Mouse (Mus musculus): ENCODE data around the gene Jade2. TPM values are rescaled to one million over a fixed set of nuclear protein-coding genes. Genes with fewer than 3 reads are reported as not detected.

Jade2 gene
- polyA plus RNA-seq, 1 experiment from 2014 or later, result 0.34 TPM

DNA sequence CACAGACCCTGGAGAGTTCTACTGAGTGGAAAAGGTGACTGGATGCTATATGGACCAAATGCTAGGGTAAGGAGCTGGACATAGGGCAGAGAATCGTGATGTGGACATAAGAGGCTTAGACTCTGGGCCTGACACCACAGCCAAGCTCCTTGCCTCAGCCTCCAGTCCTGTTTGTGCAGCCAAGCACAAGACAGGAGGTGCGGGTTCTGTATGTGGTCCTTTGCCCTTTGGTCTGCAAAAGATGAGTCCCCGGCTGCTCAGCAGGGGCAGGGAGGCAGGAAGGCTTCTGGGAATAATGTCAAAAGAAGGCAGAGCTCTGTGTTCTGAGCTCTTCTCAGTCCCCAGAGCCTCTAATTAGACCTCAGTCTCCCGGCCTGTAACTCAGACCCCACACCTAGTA is 38.6 kb downstream of the Jade2 start:
- ATAC-seq (ENCODE audit: low FRiP score) (no peak), DNase-seq (ENCODE audit: low spot score) (no peak)
- Histone ChIP-seq H3K36me3 (ENCODE audit: control insufficient read depth, insufficient read depth, low read length) (no peaks in the 10 kb centered on the region), H3K4me2 (replicated peaks; ENCODE audit: low read depth, low read length) (no peak overlapping the region), H3K9me3 (ENCODE audit: control insufficient read depth, low read length) (no peaks in the 10 kb centered on the region), H3K4me1 (replicated peaks; ENCODE audit: control insufficient read depth, insufficient read depth, low read length) (no peaks in the 10 kb centered on the region), H3K4me3 (ENCODE audit: low read depth, low read length) (no peak overlapping the region), H3K27me3 (ENCODE audit: control insufficient read depth, insufficient read depth, low read length) (no peaks in the 10 kb centered on the region), H3K9ac (ENCODE audit: low read depth, low read length) (no peak overlapping the region), H3K27ac (ENCODE audit: low read depth, low read length) (no peak overlapping the region)
- WGBS, result 87% methylated on average over 4 of the region's 4 CpGs

DNA sequence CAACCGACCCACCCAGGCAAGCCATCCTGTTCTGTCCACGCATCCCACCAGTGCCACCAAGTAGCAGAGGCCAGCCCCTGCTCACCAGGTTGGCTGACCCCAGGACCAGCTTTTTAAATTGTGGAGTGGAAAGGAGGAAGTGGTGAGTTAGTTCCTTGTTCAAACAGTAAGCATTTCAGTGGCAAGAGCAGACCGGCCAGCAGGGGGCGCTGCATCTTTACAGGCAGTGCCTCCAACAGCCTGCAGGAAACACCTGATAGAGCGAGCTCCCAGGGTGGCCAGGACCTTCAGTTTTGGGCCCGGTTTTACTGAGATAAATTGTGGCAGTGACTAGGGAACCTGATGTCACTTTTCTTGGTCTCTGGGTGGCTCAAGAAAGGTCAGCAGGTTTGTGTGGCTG is 39.7 kb downstream of the Jade2 start:
- H3K36me3 ChIP-seq (ENCODE audit: control insufficient read depth, insufficient read depth, low read length), result no peaks in the 10 kb centered on the region
- no peak overlapping the region for H3K9ac ChIP-seq (ENCODE audit: low read depth, low read length)
- 34% methylated on average over 6 of the region's 6 CpGs for WGBS
- DNase-seq (ENCODE audit: low spot score) (peak; percentile 91), ATAC-seq (ENCODE audit: low FRiP score) (0 out of 2 replicates have a peak, but pooled peaks have one; percentile 14)
- no peaks in the 10 kb centered on the region for H3K27me3 ChIP-seq (ENCODE audit: control insufficient read depth, insufficient read depth, low read length)
- H3K4me2 ChIP-seq (replicated peaks; ENCODE audit: low read depth, low read length), result no peak overlapping the region
- H3K9me3 ChIP-seq (ENCODE audit: control insufficient read depth, low read length), result no peaks in the 10 kb centered on the region
- H3K4me1 ChIP-seq (replicated peaks; ENCODE audit: control insufficient read depth, insufficient read depth, low read length), result no peaks in the 10 kb centered on the region
- no peak overlapping the region for H3K27ac ChIP-seq (ENCODE audit: low read depth, low read length)
- H3K4me3 ChIP-seq (ENCODE audit: low read depth, low read length), result no peak overlapping the region

DNA sequence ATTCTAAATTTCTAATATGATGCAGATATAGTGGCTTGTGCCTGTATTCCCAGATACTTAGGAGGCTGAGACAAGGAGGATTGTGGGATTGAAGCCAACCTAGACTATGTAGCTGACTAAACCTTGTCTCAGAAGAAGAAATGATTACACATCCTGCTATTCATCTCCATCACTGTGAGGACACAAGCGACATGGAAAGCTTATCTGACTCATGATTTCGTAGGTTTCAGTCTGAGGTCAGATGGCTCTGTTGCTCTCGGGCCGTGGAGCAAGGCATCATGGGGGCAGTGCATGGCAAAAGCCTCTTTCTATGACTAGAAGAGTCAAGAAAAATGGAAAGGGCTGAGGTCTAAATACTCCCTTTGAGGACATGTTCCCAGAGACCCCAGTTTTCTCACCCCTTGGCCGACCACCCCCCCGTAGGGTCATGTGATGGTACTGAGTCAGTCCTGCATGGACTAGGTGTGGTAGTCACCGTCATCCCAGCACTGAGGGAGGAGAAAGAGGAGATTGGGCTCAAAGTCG is 45.4 kb downstream of the Jade2 start:
- WGBS, result 89% methylated on average over 8 of the region's 8 CpGs
- no peak overlapping the region for H3K27ac ChIP-seq (ENCODE audit: low read depth, low read length)
- no peak for DNase-seq (ENCODE audit: low spot score)
- no peak overlapping the region for H3K4me2 ChIP-seq (replicated peaks; ENCODE audit: low read depth, low read length)
- H3K4me3 ChIP-seq (ENCODE audit: low read depth, low read length), result no peak overlapping the region
- H3K27me3 ChIP-seq (ENCODE audit: control insufficient read depth, insufficient read depth, low read length), result no peaks in the 10 kb centered on the region
- no peaks in the 10 kb centered on the region for H3K9me3 ChIP-seq (ENCODE audit: control insufficient read depth, low read length)
- no peaks in the 10 kb centered on the region for H3K36me3 ChIP-seq (ENCODE audit: control insufficient read depth, insufficient read depth, low read length)
- no peak for ATAC-seq (ENCODE audit: low FRiP score)
- H3K4me1 ChIP-seq (replicated peaks; ENCODE audit: control insufficient read depth, insufficient read depth, low read length), result no peaks in the 10 kb centered on the region
- H3K9ac ChIP-seq (ENCODE audit: low read depth, low read length), result no peak overlapping the region

DNA sequence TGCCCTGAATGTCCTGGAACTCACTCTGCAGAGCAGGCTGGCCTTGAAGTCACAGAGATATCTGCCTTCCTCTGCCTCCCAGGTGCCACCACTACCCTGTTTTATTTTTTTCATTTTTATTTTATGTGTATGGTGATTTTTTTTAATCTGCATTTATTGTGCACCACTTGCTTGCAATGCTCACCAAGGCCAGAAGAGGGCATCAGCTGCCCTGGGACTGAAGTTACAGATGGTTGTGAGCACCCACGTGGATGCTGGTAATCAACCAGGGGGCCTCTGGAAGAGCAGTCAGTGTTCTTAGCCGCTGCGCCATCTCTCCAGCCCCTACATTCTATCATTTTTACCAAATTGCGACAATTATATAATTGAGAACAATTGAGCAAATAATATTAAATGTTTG is 46.2 kb downstream of the Jade2 start:
- no peak overlapping the region for H3K9ac ChIP-seq (ENCODE audit: low read depth, low read length)
- H3K4me2 ChIP-seq (replicated peaks; ENCODE audit: low read depth, low read length), result no peak overlapping the region
- DNase-seq (ENCODE audit: low spot score) (no peak), ATAC-seq (ENCODE audit: low FRiP score) (no peak)
- WGBS, result 82% methylated on average over 4 of the region's 4 CpGs
- H3K4me3 ChIP-seq (ENCODE audit: low read depth, low read length), result no peak overlapping the region
- no peak overlapping the region for H3K27ac ChIP-seq (ENCODE audit: low read depth, low read length)
- H3K36me3 ChIP-seq (ENCODE audit: control insufficient read depth, insufficient read depth, low read length), result no peaks in the 10 kb centered on the region
- no peaks in the 10 kb centered on the region for H3K9me3 ChIP-seq (ENCODE audit: control insufficient read depth, low read length)
- no peaks in the 10 kb centered on the region for H3K27me3 ChIP-seq (ENCODE audit: control insufficient read depth, insufficient read depth, low read length)
- no peaks in the 10 kb centered on the region for H3K4me1 ChIP-seq (replicated peaks; ENCODE audit: control insufficient read depth, insufficient read depth, low read length)

DNA sequence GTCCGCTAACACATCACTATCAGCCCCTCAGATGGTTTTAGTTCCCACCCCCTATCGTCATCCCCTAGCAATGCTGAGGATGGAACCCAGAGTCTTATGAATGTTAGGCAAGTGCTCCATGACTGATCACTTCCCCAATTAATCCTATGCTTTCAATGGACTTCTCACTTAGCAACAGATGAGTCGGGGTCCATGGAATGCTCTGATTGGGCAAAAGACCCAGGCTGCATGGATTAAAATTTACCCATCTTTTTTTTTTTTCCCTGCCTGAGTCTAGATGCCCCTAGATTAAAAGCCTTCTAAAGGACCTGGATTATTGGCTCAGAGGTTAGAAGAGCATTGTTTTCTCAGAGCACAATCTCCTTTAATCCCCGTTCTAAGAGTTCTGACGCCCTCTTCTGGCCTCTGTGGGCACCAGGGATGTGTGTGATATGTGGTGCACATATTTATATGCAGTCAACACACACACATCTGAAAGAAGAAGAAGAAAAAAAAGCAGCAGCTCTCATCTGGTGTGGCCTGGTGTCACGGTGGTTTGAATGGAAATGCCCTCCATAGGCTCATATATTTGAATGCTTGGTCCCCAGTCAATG is 47.7 kb downstream of the Jade2 start:
- DNase-seq (ENCODE audit: low spot score), result peak; percentile 55
- Histone ChIP-seq H3K27me3 (ENCODE audit: control insufficient read depth, insufficient read depth, low read length) (no peaks in the 10 kb centered on the region), H3K9ac (ENCODE audit: low read depth, low read length) (no peak overlapping the region), H3K36me3 (ENCODE audit: control insufficient read depth, insufficient read depth, low read length) (no peaks in the 10 kb centered on the region), H3K4me1 (replicated peaks; ENCODE audit: control insufficient read depth, insufficient read depth, low read length) (no peaks in the 10 kb centered on the region), H3K9me3 (ENCODE audit: control insufficient read depth, low read length) (no peaks in the 10 kb centered on the region), H3K4me2 (replicated peaks; ENCODE audit: low read depth, low read length) (no peak overlapping the region), H3K27ac (ENCODE audit: low read depth, low read length) (no peak overlapping the region), H3K4me3 (ENCODE audit: low read depth, low read length) (no peak overlapping the region)
- ATAC-seq (ENCODE audit: low FRiP score), result no peak
- 69% methylated on average over 6 of the region's 6 CpGs for WGBS

DNA sequence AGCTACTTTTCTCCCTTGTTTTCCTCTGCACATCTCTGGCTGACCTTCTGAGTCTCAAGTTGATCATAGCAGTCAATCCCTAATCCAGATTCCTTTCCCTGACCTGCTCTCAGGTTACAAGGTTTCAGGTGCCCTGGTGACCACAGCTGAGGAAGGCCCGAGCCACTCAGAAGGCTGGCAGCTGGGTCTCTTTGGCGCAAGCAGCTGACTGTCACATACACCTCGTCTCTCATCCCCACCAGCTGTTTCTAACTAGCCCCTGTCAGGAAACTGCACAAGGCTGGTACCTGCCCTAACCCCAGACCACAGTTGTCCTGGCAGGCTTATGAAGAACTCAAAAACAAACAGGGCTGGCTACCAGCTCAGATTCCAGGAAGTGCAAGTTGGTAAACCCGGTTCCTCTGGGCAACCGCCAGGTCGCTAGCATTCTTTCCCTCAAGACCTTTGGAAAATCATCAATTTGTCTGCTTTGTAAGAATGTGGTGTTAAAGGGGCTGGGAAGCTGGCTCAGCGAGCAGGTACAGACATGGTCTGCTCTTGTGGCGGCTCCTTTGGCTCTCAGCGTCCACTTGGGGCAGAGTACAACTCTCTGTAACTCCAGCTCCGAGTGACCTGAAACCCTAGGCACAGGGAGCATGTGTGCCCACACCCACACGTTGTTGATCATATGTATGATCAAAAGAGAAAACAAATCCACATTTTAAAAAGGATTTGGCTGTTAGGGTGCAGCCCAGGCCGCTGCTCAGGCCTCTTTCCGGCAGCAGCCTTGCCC is 50.2 kb downstream of the Jade2 start:
- Histone ChIP-seq H3K4me2 (replicated peaks; ENCODE audit: low read depth, low read length) (no peak overlapping the region), H3K4me3 (ENCODE audit: low read depth, low read length) (no peak overlapping the region), H3K36me3 (ENCODE audit: control insufficient read depth, insufficient read depth, low read length) (no peaks in the 10 kb centered on the region), H3K4me1 (replicated peaks; ENCODE audit: control insufficient read depth, insufficient read depth, low read length) (no peaks in the 10 kb centered on the region), H3K27ac (ENCODE audit: low read depth, low read length) (no peak overlapping the region), H3K9me3 (ENCODE audit: control insufficient read depth, low read length) (no peaks in the 10 kb centered on the region), H3K27me3 (ENCODE audit: control insufficient read depth, insufficient read depth, low read length) (no peaks in the 10 kb centered on the region), H3K9ac (ENCODE audit: low read depth, low read length) (no peak overlapping the region)
- DNase-seq (ENCODE audit: low spot score), result no peak
- no peak for ATAC-seq (ENCODE audit: low FRiP score)
- 54% methylated on average over 13 of the region's 13 CpGs for WGBS

DNA sequence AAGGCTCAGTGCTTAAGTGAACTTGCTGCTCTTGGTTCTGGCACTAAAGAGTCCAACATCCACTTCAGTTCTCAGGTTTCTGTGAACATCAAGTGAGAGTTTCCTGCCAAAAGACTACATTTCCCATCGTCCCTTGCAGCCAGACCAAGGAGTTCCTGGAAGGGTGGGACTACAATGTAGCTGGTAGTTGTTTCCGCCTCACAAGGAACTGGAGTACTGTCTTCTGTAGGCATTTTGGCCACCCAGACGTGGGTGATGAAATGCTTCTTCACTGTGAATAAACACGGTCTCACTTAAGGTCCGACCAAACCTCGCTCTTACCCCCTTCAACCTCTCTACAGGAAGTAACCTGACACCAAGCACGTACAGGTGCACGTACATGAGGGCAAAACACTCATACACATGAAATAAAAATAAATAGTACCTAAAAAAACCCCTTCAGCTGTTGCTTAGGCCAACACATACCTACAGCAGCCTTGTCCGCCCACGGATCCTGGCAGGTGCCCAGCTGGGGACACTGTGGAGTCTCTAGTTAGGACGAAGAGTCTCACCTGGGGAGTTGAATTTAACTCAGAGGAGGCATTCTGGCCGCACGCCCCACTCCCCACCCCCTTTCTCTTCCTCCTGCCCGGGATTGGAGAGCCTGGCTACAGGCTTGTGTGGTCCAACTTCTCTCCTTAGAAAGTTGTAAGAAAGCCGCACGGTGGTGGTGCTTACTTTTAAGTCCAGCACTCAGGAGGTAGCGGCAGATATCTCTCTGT is 52.1 kb downstream of the Jade2 start:
- 20% methylated on average over 17 of the region's 17 CpGs for WGBS
- Histone ChIP-seq H3K4me3 (ENCODE audit: low read depth, low read length) (peak overlapping the region; percentile 43), H3K27me3 (ENCODE audit: control insufficient read depth, insufficient read depth, low read length) (no peaks in the 10 kb centered on the region), H3K4me2 (replicated peaks; ENCODE audit: low read depth, low read length) (peak overlapping the region; percentile 63), H3K36me3 (ENCODE audit: control insufficient read depth, insufficient read depth, low read length) (no peaks in the 10 kb centered on the region), H3K9ac (ENCODE audit: low read depth, low read length) (peak overlapping the region; percentile 58), H3K27ac (ENCODE audit: low read depth, low read length) (no peak overlapping the region), H3K9me3 (ENCODE audit: control insufficient read depth, low read length) (no peaks in the 10 kb centered on the region), H3K4me1 (replicated peaks; ENCODE audit: control insufficient read depth, insufficient read depth, low read length) (no peaks in the 10 kb centered on the region)
- peak; percentile 79 for DNase-seq (ENCODE audit: low spot score)
- peak; percentile 69 for ATAC-seq (ENCODE audit: low FRiP score)

DNA sequence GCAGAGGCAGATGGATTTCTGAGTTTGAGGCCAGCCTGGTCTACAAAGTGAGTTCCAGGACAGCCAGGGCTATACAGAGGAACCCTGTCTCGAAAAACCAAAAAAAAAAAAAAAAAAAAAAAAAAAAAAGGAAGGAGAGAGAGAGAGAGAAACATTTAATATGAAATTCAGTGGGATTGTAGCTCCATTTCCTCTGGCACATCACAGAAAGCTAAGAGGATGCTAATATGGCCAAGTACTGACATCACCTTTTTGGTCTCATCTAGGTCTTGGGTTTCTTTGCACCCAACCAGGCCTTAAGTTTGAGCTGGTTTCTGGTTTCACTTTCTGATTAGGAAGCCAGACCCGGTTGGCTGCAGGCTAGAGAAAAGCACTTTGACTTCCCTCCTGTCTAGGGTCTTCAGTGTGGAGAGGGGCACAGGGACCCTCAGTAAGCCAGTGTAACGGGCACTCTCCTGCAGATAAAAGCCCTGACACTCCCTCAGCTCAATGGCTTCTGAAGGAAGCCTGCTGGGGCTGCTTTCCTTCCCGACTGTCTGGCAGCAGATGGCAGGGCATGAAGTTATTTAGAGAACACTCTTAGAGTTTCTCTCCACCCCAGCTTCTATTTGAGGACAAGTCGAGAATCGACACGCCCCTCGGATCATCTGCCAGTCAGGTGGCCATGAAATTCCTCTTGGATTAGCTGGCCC is 56.7 kb downstream of the Jade2 start:
- 36% methylated on average over 7 of the region's 8 CpGs for WGBS
- no peaks in the 10 kb centered on the region for H3K9me3 ChIP-seq (ENCODE audit: control insufficient read depth, low read length)

More for the DNA sequence above, 56.7 kb downstream of the Jade2 start:
- DNase-seq (ENCODE audit: low spot score) (no peak), ATAC-seq (ENCODE audit: low FRiP score) (no peak)
- Histone ChIP-seq H3K4me2 (replicated peaks; ENCODE audit: low read depth, low read length) (no peak overlapping the region), H3K4me3 (ENCODE audit: low read depth, low read length) (no peak overlapping the region), H3K27me3 (ENCODE audit: control insufficient read depth, insufficient read depth, low read length) (no peaks in the 10 kb centered on the region), H3K9ac (ENCODE audit: low read depth, low read length) (no peak overlapping the region), H3K4me1 (replicated peaks; ENCODE audit: control insufficient read depth, insufficient read depth, low read length) (no peaks in the 10 kb centered on the region), H3K27ac (ENCODE audit: low read depth, low read length) (no peak overlapping the region), H3K36me3 (ENCODE audit: control insufficient read depth, insufficient read depth, low read length) (no peaks in the 10 kb centered on the region)
